ENCODE assay signal across 20 mouse cellular contexts in genomic region chr13:95851611-95852010, GRCm38 (mm10). TPM values are rescaled to one million over a fixed set of nuclear protein-coding genes. Genes with fewer than 3 reads are reported as not detected.
DNase-seq lines count a peak whose midpoint lies in the region; ATAC-seq and TF ChIP-seq lines count a peak whose summit lies in the region.
"Had no signal": no experiment of that assay in that cellular context is flagged by ENCODE, and none has a peak within 500 bp of the region (broad histone marks: within the 10 kb centered on the region; RNA-seq: fewer than 3 reads in every experiment).

No protein-coding gene starts in this region.

- H3K9me3 ChIP-seq in forebrain, embryonic 12.5 days = no peaks in the 10 kb centered on the region
- no peaks in the 10 kb centered on the region for H3K9me3 ChIP-seq in forebrain, postnatal 0 days (ENCODE audit: low read length)
- no peaks in the 10 kb centered on the region for H3K9me3 ChIP-seq in midbrain, embryonic 11.5 days (ENCODE audit: control insufficient read depth, low read length)
- no peaks in the 10 kb centered on the region for H3K9me3 ChIP-seq in midbrain, embryonic 14.5 days (ENCODE audit: control insufficient read depth, low read length)
- H3K9me3 ChIP-seq: hindbrain, embryonic 12.5 days had no signal

- peak overlapping the region; percentile 16; the same call in 1 of the 2 replicates for H3K27ac ChIP-seq in forebrain, embryonic 12.5 days
- H3K27ac ChIP-seq in forebrain, postnatal 0 days (ENCODE audit: low read depth, low read length) = no peak overlapping the region
- H3K27ac ChIP-seq in midbrain, embryonic 11.5 days (ENCODE audit: low read depth, low read length) = peak overlapping the region; percentile 45
- no peak overlapping the region for H3K27ac ChIP-seq in midbrain, embryonic 14.5 days (replicated peaks; ENCODE audit: low read depth, low read length)
- H3K27ac ChIP-seq: hindbrain, embryonic 12.5 days had no signal

- 14% methylated on average over 4 of the region's 4 CpGs for WGBS in forebrain, embryonic 12.5 days
- WGBS in forebrain, postnatal 0 days = 4% methylated on average over 4 of the region's 4 CpGs
- 10% methylated on average over 4 of the region's 4 CpGs for WGBS in midbrain, embryonic 11.5 days
- WGBS in midbrain, embryonic 14.5 days = 4% methylated on average over 4 of the region's 4 CpGs

- no peak overlapping the region for H3K4me2 ChIP-seq in forebrain, embryonic 12.5 days
- H3K4me2 ChIP-seq in forebrain, postnatal 0 days (ENCODE audit: low read depth) = no peak overlapping the region
- no peak overlapping the region for H3K4me2 ChIP-seq in midbrain, embryonic 11.5 days
- H3K4me2 ChIP-seq in midbrain, embryonic 14.5 days (ENCODE audit: low read length) = no peak overlapping the region
- H3K4me2 ChIP-seq: heart, embryonic 11.5 days; hindbrain, embryonic 12.5 days; liver, embryonic 11.5 days had no signal

- no peak for TF ChIP-seq CTCF in forebrain, postnatal 0 days (IDR thresholded peaks at IDR 0.05; ENCODE audit: low read depth)

- H3K4me1 ChIP-seq in forebrain, embryonic 12.5 days = peaks cover 22% of the 10 kb centered on the region
- H3K4me1 ChIP-seq in forebrain, postnatal 0 days (ENCODE audit: insufficient read depth) = peaks cover 4% of the 10 kb centered on the region
- H3K4me1 ChIP-seq in midbrain, embryonic 11.5 days (ENCODE audit: control insufficient read depth, insufficient read depth, low read length) = peaks cover 10% of the 10 kb centered on the region; the same call in 1 of the 2 replicates
- 0 out of 2 replicates have a peak, but pooled peaks cover 4% of the 10 kb centered on the region for H3K4me1 ChIP-seq in midbrain, embryonic 14.5 days (ENCODE audit: control insufficient read depth, insufficient read depth, low read length)

- H3K36me3 ChIP-seq in forebrain, embryonic 12.5 days (replicated peaks) = no peaks in the 10 kb centered on the region
- no peaks in the 10 kb centered on the region for H3K36me3 ChIP-seq in forebrain, postnatal 0 days (ENCODE audit: insufficient read depth)
- no peaks in the 10 kb centered on the region; the same call in 1 of the 2 replicates for H3K36me3 ChIP-seq in midbrain, embryonic 11.5 days (ENCODE audit: control insufficient read depth, insufficient read depth, low read length)
- no peaks in the 10 kb centered on the region for H3K36me3 ChIP-seq in midbrain, embryonic 14.5 days (ENCODE audit: control insufficient read depth, insufficient read depth, low read length)
- H3K36me3 ChIP-seq: hindbrain, embryonic 12.5 days had no signal

- no peak overlapping the region for H3K4me3 ChIP-seq in forebrain, embryonic 12.5 days (replicated peaks)
- no peak overlapping the region for H3K4me3 ChIP-seq in forebrain, postnatal 0 days (ENCODE audit: low read depth, low read length)
- no peak overlapping the region for H3K4me3 ChIP-seq in midbrain, embryonic 11.5 days (ENCODE audit: low read depth, low read length)
- no peak overlapping the region for H3K4me3 ChIP-seq in midbrain, embryonic 14.5 days (replicated peaks; ENCODE audit: low read depth, low read length)
- H3K4me3 ChIP-seq: hindbrain, embryonic 12.5 days; megakaryocyte, embryonic 14.5 days had no signal

- no peak overlapping the region for H3K9ac ChIP-seq in forebrain, embryonic 12.5 days
- H3K9ac ChIP-seq in forebrain, postnatal 0 days = no peak overlapping the region
- no peak overlapping the region for H3K9ac ChIP-seq in midbrain, embryonic 11.5 days (ENCODE audit: low read length)
- H3K9ac ChIP-seq in midbrain, embryonic 14.5 days (replicated peaks; ENCODE audit: low read length) = no peak overlapping the region
- H3K9ac ChIP-seq: hindbrain, embryonic 12.5 days had no signal

- DNase-seq in adrenal gland, adult 2 months = peak; percentile 62
- DNase-seq in adrenal gland, postnatal 4 days (ENCODE audit: low spot score in 2 of 2) = no peak
- no peak for DNase-seq in forebrain, postnatal 0 days
- DNase-seq in midbrain, embryonic 11.5 days (ENCODE audit: low spot score, missing footprints) = peak; percentile 89
- no peak for DNase-seq in midbrain, embryonic 14.5 days
- no peak for DNase-seq in spleen, postnatal 10 days (ENCODE audit: low spot score in 2 of 2)
- no peak for DNase-seq in ovary, postnatal 10 days (ENCODE audit: low spot score)
- DNase-seq: cerebellum, adult 9-10 months; heart, postnatal 10 days; kidney, adult 8-10 months; kidney, postnatal 14 days; lung, adult 2 months; right cerebral cortex, postnatal 4 days; thymus, postnatal 36 days had no signal

- H3K27me3 ChIP-seq in forebrain, embryonic 12.5 days = no peaks in the 10 kb centered on the region
- H3K27me3 ChIP-seq in forebrain, postnatal 0 days (ENCODE audit: insufficient read depth, low read length) = no peaks in the 10 kb centered on the region
- no peaks in the 10 kb centered on the region for H3K27me3 ChIP-seq in midbrain, embryonic 11.5 days (ENCODE audit: control insufficient read depth, insufficient read depth, low read length)
- H3K27me3 ChIP-seq in midbrain, embryonic 14.5 days (ENCODE audit: control insufficient read depth, insufficient read depth, low read length) = no peaks in the 10 kb centered on the region
- H3K27me3 ChIP-seq: hindbrain, embryonic 12.5 days; megakaryocyte, embryonic 14.5 days had no signal

- no peak for ATAC-seq in forebrain, embryonic 12.5 days (ENCODE audit: low FRiP score)
- no peak for ATAC-seq in forebrain, postnatal 0 days
- no peak for ATAC-seq in midbrain, embryonic 11.5 days (ENCODE audit: low FRiP score)
- no peak for ATAC-seq in midbrain, embryonic 14.5 days (ENCODE audit: low FRiP score, low TSS enrichment)
- ATAC-seq: inflammation-experienced regulatory T-cells, adult 6 months had no signal

RNA-seq across cellular contexts. Expression of gene Iqgap2, which starts 40.1 kb away (rescaled TPM):
- total RNA-seq in adrenal gland, adult 2 months (2021) = 100 to 1,000 TPM; 107 to 186 TPM
- 9.0 and 9.5 TPM in 2 replicates for polyA plus RNA-seq in adrenal gland, adult 2 months (2012; rRNA removed)
- 10 to 100 TPM; 93.7 to 97.7 TPM for total RNA-seq in adrenal gland, postnatal 4 days (2021)
- polyA plus RNA-seq in forebrain, embryonic 12.5 days (2016; fragmentation: Nextera tagmentation; extraction: Ambion mirVana) = 16.7 and 17.2 TPM in 2 replicates
- 3.9 and 6.0 TPM in 2 replicates for total RNA-seq in forebrain, postnatal 0 days (2014; rRNA removed)
- 0.96 and 2.1 TPM in 2 replicates for polyA plus RNA-seq in forebrain, postnatal 0 days (2015; fragmentation: Nextera tagmentation; extraction: Ambion mirVana)
- polyA plus RNA-seq in midbrain, embryonic 11.5 days (2014; fragmentation: Nextera tagmentation; extraction: Ambion mirVana) = 18.5 and 19.9 TPM in 2 replicates
- 2.6 and 4.8 TPM in 2 replicates for polyA plus RNA-seq in midbrain, embryonic 14.5 days (2014; fragmentation: Nextera tagmentation; extraction: Ambion mirVana)

Comparison
In these comparisons a context has a peak if more than half of its experiments do, and no peak if none do; other contexts are left out.
1. DNase-seq: peak in adrenal gland, adult 2 months (single experiment) and midbrain, embryonic 11.5 days (single experiment); none in adrenal gland, postnatal 4 days (0 of 2), forebrain, postnatal 0 days (single experiment), midbrain, embryonic 14.5 days (single experiment), spleen, postnatal 10 days (0 of 2) and ovary, postnatal 10 days (single experiment).
2. H3K27ac ChIP-seq: peak in forebrain, embryonic 12.5 days (single experiment) and midbrain, embryonic 11.5 days (single experiment); none in forebrain, postnatal 0 days (single experiment) and midbrain, embryonic 14.5 days (single experiment).